Mouse (Mus musculus) kidney, adult 9 months (tissue): ENCODE measurements around the gene Opcml.
A peak's percentile ranks its signal among the peaks of the same experiment; 100 is the strongest.

Experiments used
- DNase-seq: peaks from one replicate; pipeline ENCODE4 v3.0.0; 2022

The Opcml gene

DNA sequence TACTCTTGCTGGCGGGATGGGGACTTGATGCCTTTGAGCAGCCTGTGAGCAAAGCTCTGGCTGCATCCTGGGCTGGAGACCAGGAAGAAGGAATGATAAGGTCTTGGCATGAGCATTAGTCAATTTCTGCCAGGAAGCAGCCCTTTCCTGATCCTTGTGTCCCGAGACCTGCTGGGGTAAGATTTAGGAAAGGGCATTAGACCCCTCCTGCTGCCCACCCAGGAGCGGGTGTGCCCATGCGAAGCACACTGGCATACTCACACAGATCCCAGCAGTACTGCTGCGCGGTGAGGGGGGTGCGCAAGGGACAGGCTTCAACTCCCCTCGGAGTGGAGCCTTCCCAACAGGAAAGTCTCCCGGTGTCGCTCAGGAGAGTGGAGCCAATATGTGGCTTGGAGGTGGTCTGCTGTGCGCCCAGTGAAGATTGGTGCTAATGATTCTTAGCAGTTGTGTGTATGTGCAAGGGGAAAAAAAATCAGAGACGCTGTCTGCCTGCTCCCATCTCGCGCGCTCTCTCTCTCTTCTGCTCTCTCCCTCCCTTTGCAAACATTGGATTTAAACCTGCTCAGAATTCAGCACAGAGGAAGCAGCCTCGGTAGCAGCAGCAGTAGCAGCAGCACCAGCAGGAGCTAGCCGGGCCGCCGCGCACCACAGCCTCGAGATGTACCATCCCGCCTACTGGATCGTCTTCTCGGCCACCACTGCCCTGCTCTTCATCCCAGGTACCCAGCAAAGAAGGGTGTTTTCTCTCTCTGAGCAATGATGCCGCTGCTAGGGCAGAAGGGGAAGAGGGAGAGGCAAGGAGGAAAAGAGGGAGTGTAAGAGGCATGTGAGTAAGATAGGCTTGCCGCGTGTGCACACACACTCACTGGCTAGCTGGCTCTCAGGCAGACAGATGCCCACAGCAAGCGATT lies at the start of gene Opcml:
Gene Opcml (plus strand): TSS at position 51 of the 914 bp plus-strand sequence.
- no peak for DNase-seq

DNA sequence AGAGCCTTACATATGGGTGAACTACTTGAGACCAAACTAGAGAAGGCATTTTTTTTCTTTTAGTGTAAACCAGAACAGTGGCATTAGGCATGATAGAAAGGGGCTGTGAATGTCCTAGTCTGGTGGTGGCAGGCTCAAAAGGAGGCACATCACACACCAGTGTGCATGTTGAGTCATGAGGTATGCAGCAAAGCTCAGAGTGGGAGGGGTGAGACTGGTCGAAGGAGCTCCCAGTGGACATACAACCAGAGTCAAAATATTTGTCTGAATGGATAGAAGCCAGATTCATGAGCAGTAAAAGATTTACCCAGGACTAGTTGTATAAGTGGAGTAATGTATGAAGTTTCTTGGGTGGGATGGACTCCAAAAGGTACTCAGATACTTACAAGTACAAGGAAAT lies 31.9 kb upstream of the Opcml start:
- DNase-seq: no peak

DNA sequence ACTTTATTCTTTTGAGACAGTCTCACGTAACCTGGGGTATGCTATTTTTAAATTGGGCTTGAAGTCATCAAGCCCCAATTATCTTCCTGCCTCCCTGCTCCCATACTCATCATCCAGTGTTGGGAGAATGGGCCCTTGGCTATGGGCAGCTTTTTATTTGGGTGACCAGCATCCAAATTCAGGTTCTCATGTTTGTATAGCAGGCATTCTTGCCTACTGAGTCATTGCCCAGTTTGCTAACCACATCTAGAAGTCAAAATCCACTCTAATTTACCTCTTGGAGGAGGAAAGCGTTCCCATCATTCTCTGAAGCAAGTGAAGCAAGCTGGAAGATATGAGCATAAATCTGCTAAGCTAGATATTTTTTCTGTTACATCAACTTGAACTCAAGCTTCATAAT lies 29.4 kb upstream of the Opcml start:
- no peak for DNase-seq

- no peak for DNase-seq
Observed at GRCm38 (mm10) chr9:27766446-27766845, 24.1 kb upstream of the Opcml start.

- DNase-seq: no peak
Observed at GRCm38 (mm10) chr9:27767196-27767900, 23.2 kb upstream of the Opcml start.

GRCm38 (mm10) chr9:27768788-27769187 lies 21.8 kb upstream of the Opcml start:
- no peak for DNase-seq

GRCm38 (mm10) chr9:27781291-27781993 lies 9.1 kb upstream of the Opcml start:
- DNase-seq: no peak

DNA sequence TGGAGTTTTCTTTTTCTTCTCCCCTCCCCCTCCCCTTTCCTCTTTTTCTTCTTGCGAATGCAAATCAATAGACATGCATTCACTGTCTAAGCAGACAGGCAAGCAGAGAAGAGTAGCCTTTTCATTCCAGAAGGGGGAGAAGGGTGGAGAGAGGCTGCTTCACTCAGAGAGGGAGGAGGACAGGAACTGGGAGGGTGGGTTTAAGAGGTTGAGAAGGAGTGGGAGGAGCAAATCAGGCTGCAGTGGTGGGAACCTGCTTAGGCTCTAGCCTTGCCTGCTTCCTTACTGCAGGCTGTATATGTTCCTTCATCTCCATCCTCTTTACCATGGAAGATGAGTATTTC lies 8.6 kb upstream of the Opcml start:
- no peak for DNase-seq

DNA sequence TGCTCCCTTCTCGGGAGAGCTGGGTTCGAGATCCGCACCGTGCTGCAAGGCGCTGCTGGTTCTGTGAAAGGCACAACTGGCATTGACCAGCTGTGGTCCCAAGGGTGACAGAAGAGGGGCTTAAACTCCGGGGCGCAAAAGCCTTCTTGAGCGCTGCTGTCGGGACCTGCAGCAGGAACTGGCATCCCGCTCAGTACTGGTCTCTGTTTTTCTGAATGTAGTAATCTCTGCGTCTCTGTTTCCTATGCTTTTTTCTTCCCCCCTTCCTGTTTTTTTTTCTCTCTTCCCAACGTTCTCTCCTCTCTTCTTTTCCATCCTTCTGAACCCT lies 1.0 kb downstream of the Opcml start:
- no peak for DNase-seq

DNA sequence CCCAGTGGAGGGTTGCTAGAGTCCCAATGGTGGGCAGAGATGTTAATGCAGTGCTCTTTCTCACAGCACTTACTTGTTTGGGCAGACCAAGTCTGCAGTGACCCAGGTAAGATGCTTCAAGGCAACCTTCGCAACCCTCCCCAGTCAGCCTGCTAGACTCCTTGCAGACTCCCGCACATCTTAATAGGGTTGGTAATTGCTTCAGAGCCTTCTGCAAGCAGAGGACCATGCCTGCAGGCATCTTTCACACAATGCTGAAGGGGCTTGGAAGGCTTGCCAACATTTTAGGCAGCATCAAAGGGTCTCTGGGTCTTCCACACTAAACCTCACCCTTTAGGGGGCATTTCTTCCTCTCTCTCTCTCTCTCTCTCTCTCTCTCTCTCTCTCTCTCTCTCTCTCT lies 1.7 kb downstream of the Opcml start:
- DNase-seq: no peak

DNA sequence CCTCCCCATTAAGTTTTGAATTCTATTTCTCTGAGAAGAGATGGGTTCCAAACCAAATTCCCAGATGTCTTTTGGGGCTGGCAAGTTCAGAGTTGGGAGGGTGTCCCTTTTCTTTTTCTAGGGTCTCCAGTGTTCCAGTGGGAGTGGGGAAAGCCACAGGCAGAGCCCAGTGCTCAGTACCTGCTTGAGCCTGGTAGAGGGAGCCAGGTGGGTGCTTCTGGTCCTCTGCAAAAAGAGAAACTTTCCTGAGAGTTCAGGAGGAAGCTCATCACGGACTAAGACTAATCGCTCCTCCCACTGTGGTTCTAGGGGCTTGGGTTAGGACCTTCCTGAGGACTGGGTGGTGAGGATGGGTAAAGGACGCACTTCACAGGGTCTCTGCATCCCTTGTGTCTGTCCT lies 2.4 kb downstream of the Opcml start:
- no peak for DNase-seq

DNA sequence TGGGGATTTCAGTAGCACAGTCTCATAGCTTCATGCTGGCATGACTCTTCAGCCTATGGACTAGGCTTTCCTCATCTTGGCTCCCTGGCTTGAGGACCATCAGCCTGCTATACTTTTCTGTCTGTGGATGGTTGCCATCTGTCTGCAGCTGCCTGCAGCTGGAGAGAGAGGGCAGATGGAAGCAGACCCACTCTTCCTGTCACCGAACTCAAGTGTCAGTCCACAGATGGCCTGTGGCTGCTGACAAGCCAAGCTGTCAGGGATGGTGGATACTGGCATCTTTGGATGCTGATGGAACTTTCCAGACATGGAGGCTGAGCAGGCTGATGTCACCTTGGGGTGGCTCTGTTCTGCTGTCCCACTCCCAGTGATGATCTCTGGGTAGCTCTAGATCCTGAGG lies 6.0 kb downstream of the Opcml start:
- DNase-seq: no peak

GRCm38 (mm10) chr9:27800992-27801391 lies 10.4 kb downstream of the Opcml start:
- no peak for DNase-seq

GRCm38 (mm10) chr9:27801807-27802206 lies 11.2 kb downstream of the Opcml start:
- DNase-seq: no peak

DNA sequence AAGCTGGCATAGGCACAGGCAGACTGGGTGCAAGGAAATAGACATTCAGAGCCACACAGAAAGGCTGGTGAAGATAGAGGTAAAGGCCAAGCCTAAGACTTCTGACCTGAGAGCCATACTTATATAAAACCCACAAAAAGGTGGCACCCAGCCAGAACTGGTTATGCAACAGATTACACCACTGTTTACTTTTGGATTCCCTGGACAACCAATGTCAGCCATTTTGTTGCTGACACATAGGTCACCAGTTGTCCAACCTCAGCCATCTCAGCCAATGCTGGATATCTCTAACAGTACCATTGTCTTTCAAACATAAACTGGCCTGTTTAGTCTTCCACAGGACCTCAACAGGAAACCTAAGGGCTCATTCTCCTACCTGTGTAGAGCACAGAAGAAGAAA lies 11.8 kb downstream of the Opcml start:
- DNase-seq: peak; percentile 27

DNA sequence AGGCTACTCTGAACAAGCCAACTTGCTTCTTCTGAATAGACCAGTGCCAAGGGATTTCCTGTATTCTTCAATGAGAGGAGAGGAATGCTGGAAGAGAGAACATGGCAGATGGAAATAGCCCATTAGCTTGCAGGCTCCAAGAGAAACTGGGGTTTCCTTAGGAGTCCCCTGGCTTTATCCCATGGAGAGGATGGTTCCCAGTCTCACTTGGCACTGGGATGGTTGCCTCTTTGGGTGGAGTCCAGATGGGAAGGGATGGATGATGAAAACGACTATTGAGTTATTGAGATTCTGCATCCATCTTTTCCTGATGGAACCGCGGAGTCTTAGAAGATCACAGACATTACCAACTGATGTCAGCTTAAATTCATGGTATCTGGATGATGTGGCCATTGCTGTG lies 13.9 kb downstream of the Opcml start:
- no peak for DNase-seq

GRCm38 (mm10) chr9:27809741-27810140 lies 19.2 kb downstream of the Opcml start:
- DNase-seq: no peak

- DNase-seq: no peak
Observed at GRCm38 (mm10) chr9:27813207-27813790, 22.7 kb downstream of the Opcml start.

DNA sequence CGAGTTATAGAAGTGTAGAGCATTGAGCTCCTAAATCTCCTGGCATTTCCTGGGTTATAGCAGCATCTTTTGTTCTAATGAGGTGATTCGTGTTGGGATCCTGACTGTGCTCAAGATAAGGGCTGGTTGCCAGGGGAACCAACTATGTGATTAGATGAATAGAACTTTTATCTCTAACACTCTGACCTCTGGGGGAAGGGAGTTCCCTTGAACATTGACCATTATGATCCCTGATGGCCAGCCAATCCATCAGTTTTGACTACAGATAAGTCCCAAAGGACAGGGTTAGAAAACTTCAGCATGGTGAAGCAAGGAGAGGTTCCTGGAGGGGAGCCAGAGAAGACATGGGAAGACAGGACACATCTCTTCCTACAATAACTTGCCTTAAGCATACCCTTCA lies 23.6 kb downstream of the Opcml start:
- DNase-seq: no peak

GRCm38 (mm10) chr9:27821197-27821596 lies 30.6 kb downstream of the Opcml start:
- no peak for DNase-seq

DNA sequence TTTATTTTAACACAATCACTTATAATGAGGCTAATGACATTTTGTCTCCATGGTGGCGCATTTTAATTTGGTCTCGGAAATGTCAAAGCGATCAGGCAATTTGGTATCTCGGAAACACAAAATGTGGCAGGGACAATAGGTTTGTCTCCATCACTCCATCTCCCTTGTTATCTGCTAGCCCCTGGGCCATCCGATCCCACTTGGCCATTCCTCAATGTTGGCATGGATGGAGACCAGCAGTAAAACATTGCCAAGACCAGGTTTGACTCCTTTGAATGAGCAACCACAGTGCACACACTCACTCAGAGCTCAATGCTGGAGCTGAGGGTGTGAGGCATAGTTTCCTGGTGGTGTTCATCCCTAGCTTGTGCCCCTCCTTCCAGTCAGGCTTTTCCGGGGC lies 32.1 kb downstream of the Opcml start:
- DNase-seq: no peak

GRCm38 (mm10) chr9:27824424-27824823 lies 33.8 kb downstream of the Opcml start:
- no peak for DNase-seq

DNA sequence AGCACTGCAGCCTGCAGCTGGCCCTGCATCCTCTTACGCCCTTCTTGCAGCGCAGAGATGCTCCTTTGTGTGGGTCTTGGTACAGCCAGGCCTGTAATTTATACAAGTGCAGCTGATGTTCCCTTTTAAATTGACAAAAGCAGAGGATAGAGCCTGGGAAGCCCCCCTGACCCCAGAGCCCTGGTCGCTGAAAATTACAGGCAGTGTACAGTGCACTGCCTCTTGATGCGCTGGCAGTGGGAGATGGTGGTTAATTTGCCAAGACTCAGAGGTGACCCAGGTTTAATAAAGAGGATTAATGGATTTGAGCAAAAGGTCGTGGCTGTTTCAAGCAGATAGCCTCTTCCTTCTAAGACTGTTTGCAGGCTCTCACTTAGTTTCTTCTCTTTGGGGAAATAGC lies 39.9 kb downstream of the Opcml start:
- DNase-seq: no peak

DNA sequence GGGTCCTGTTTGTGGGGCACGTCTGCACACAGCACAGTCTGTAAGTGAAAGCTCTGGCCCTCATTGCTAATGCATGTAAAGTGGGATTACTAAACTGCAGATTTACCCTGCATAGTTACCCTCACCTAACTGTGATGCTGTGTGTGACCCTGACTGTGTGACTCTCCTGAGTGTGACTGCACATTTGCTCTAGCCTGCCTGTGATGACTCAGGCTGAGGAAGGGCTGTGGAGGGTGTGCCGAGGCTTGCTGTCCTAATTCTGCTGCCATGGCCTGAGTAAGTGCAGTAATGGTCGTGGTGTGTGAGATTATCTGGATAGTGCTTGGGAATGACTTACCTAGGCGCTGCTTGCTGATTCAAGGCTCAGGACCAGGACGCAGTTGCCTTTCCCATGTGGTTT lies 52.2 kb downstream of the Opcml start:
- DNase-seq: no peak
